Mouse (Mus musculus) CD4-positive naive resting alpha-beta T cell, adult 76 days (primary cell): Measurements from ENCODE around the gene Uba1. TPM values are rescaled to one million over a fixed set of nuclear protein-coding genes. Genes with fewer than 3 reads are reported as not detected.

Experiments used
- total RNA-seq: library from RNA; stranded (reverse); gene quantifications from one replicate; pipeline ENCODE4 v1.2.4, GENCODE M21; 2023

The Uba1 gene
- 178 TPM for total RNA-seq

DNA sequence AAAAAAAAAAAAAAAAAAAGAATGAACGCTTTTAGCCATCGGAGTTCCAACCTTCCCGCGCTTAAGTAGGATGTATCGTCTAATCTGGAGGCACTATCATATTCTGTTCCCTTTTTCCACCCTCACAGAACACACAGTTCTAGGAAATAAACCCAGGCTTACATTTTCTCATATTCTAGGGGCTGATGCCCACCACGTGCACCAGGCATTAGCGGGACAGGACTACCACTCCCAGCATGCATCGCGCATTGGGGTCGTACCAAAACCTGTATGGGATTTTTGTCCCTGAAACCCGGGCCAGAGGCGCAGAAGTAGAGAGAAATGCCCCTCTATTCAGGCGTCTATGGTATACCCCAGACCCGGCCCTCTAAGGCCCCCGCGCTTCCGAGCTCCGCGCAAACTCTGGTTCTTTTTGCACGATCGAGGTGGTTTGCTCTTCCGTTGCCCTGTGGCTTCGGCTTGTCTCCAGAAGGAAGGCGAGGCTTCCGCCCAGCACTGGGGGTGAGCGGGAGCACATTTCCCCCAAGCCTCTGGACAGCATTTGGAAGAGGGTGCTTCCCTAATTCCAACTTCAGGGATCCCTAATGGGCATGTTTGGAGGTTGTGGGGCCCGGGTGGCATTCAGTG, at the start of gene Uba1:
Gene Uba1, plus strand, starts transcription at position 301 of the 627 bp plus-strand sequence.

DNA sequence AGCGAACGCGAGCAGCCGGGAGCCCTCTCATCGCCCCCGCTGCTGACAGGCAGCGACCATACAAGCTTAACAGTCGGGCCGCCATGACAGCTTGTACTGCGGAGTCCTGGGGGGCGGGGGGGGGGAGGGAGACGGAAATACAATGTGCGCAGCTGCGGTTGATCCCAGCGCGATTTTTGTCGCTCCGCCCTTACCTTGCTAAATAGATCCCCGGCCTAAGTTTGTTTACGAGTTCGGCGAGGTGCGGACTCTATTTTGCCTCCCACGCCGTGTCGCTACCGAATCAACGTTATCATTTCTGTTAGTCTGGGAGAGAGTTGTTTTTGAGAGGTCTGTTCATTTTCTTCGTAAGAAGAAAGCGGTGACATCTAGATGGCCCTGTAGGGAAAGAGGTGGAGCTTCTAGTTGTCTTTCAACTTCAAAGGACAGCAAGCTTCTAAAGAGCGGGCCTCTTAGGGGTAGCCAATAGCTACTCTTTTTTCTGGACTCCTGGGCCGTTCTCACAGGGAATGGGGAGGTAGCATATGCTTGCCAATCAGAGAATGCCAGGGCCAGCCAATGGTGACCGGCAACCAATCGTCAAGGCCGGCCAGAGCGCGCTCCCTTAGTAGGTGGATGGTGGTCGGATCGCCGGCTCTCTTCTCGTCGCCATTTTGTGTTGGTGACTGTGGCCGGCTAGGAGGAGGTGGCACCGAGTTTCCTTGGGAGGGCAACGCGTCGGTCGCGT, 40.8 kb upstream of the Uba1 start, which contains the start of the genes Rbm10 and Ndufb11:
Gene Rbm10, plus strand, starts transcription at position 328 of the 727 bp plus-strand sequence.
Gene Ndufb11, minus strand, starts transcription at position 444 of the 727 bp plus-strand sequence.

DNA sequence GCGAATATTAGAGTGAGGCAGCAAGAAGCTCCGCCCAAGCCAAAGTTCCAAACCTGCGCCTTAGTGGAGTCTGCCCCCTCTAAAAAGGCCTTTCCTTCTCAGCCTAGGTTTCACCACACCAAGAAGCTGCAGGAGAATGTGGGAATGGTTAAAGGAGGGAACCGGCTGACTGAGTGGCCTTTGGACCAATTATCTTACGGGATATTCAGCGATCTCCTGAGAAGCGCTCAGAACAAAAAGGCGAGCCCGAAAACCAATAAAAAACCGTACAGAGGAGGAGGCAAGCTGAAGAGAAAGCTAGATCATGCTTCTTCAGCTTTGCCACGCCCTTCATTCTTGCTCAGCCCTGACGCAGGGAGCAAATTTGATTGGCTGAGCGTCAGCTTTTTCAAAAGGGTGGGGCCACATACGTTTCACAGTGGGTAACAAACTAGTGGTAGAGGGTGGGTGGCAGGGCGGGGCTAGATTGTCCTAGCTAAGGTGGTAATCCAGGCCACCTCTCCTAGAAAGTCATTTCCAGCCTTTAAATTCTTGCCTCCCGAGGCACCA, 29.5 kb downstream of the Uba1 start, which contains the start of gene Cdk16:
Gene Cdk16, plus strand, starts transcription at position 436 of the 549 bp plus-strand sequence.

DNA sequence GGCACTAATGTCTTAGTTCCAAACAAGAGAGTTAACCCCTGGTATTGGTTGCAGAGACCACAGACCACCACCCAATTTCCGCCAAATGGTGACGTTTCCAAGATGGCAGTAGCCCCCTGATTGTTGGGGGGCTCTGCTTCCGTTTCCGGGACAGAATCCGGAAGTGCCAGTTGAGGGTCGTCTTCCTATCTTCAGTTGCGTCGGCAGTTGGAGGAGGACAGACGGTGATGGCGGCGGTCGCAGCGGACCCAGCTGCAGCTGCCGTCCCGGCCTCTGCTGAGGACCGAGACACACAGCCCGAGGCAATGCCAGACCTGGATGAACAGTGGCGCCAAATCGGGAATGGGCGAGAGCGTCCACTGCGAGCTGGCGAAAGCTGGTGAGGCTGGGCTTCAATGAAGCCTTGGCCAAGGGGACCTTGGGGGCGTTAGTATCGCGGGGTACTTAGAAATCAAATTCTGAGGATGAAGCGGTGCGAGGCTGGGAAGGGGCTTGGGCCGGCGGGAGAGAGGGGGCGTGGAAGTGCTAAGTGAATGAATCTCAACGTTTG, 45.7 kb downstream of the Uba1 start, which contains the start of gene Usp11:
Gene Usp11, plus strand, starts transcription at position 166 of the 550 bp plus-strand sequence.

Other genes starting within 250 kb of the Uba1 start
- 6.8 TPM for gene Jade3, start 232.6 kb upstream of the Uba1 start, total RNA-seq
- gene Rgn, start 108.5 kb upstream of the Uba1 start, total RNA-seq = not detected
- 39.2 TPM for gene Rbm10, start 40.8 kb upstream of the Uba1 start, total RNA-seq
- 114 TPM for gene Ndufb11, start 40.7 kb upstream of the Uba1 start, total RNA-seq
- 74.2 TPM for gene Cdk16, start 29.6 kb downstream of the Uba1 start, total RNA-seq
- 13.4 TPM for gene Usp11, start 45.6 kb downstream of the Uba1 start, total RNA-seq
- gene Araf, start 139.5 kb downstream of the Uba1 start, total RNA-seq = 155 TPM
- 0.97 TPM for gene Timp1, start 211.8 kb downstream of the Uba1 start, total RNA-seq